Mouse (Mus musculus): Measurements from ENCODE around the gene Lrrc10. TPM values are rescaled to one million over a fixed set of nuclear protein-coding genes. Genes with fewer than 3 reads are reported as not detected.
"Not testable (repeated sequence)": the region's sequence is repeated elsewhere in the genome, so short reads cannot be mapped to it uniquely, and the experiment has no call there.

The Lrrc10 gene
- not detected for total RNA-seq (2021)
- long read RNA-seq, experiment 1, result 0 reads
- long read RNA-seq, experiment 2, result 0 reads

DNA sequence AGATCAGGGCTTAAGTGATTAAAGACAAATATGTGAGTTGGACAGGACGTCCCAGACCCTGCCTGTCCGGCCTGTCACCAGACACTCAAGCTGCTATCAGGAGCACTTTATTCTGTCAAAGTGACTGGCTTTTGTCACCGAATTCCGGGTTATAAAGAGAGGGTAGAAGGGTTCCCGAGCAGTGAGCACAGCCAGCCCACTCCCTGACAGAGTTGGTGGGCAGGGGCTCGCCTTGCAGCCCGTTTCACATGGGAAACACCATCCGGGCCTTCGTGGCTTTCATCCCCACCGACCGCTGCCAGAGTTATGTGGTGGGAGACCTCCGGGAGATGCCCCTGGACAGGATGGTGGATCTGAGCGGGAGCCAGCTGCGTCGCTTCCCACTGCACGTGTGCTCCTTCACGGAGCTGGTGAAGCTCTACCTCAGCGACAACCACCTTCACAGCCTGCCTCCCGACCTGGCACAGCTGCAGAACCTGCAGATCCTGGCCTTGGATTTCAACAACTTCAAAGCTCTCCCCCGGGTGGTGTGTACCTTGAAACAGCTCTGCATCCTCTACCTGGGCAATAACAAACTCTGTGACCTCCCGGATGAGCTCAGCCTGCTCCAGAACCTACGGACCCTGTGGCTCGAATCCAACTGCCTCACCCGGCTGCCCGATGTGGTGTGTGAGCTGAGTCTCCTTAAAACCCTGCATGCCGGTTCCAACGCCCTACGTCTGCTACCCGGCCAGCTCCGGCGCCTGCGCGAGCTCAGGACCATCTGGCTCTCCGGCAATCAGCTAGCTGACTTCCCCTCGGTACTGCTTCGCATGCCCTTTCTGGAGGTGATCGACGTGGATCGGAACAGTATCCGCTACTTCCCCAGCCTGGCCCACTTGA is at the start of gene Lrrc10:
TSS of gene Lrrc10 (plus strand) at position 167 of the 882 bp plus-strand sequence.
- DNase-seq, result no peak

DNA sequence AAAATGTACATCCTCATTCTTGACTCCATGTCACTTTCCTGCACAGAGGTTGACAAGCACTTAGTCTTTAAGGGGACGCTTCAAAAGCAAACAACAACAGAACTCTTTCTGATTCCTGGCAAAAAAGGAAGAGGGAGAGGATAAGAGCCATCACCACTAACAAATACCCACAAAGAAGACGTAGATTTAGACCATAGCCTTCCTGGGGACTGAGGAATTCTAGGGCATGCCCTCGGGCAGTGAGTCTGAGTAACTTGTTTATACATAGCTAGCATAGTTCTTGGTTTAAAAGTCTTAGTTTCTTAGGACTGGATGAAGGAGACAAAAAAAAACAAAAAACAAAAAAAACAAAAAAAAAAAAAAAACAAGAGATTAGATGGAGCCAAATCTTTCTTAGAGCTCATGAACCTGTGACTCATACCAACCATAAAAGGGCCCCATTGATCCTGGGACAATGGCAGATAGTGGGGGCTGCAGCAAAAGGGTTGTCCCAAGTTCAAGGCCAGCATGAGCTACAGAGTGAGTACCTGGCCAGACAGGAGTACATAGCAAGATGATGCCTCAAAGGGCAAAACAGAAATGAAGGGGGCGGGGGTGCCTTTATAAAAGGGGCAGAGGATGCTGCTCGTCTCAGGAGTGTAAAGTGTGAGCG is 49.4 kb upstream of the Lrrc10 start:
- no peak for DNase-seq

DNA sequence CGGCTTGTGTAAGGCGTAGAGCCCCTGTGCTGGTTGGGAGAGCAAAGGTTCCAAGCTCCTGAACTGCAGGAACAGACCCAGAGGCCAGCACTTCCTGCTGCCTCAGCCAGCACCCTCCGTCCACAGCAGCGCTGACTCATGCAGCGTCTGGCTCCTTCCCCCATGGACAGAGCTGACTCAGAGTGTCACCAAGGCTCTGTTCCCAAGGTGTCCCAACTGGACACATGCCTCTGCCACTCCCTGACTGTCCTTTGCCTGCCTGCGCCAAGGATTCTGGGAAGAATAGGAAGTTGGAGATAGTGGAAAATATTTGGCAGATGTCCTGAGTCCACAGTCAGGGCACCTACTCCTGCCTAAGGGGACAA is 48.9 kb upstream of the Lrrc10 start:
- peak; percentile 84 for DNase-seq

DNA sequence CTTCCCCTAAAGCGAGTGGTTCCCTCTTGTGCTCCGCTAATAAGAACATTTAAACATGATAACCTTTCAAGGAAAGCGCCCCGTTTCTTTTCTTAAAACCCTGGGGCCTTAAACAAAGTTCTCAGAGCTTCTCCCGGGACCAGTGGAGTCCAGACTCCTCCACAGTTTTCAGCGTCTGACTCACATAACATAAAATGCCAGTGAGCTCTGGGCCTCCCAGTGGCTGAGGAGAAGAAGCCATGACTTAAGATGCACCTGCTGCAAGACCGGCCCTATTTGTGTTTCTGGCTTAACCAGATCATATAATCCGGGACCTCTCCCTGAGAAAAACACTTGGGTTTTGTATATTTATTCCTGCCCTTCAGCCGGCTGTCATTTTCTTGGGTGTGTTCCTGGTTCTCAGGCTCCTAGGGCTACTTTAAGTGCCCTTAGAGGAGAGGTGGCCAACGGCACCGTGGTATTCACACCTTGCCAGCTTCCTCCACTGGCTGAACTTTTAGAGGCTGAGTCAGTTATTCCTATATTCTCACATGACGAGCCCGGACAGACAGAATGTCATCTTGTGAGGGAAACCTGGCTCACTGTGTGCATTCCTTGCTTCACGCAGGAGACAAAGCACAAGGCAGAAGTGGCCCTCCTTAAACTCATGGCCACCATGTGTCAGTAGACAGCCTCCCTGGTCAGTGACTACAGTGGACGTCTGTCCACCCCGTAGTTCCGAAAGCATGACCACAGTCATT is 46.3 kb upstream of the Lrrc10 start:
- DNase-seq, result peak; percentile 27

DNA sequence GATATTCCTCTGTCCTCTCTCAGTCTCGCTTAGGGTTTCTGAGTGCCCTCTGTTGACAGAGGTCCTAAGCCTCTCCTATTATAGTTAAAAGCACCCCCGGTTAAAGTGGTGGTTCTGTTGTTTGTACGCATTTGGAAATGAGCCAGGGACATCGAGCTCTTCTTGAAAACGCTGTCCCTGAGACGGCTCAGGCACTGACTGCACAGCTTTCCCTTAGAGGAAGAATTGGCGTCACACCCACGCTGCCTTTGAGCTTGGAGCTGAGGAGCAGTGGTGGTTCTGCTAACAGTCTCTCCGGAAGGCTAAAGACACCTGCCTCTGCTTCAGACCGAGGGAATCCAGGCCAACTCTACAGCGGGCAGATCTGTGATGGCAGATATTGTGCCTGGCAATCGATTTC is 44.2 kb upstream of the Lrrc10 start:
- no peak for DNase-seq

DNA sequence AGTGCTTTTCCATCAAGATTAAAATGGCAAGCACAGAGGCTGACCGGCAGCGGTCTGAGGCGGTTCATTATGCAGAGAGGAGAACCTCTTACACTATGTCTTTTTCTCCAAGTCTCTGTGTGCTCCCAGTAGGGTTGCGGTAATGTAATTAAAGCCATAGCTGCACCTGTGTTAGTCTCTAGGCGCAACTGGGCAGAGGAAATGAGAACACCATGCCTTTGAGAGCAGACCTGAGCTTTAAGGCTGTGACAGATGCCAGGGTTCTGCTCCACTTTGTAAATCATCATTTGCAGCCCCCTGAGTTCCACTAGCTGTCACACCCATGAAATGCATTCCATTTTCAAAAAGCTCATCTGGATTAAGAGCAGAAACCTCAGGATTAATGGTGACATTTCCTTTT is 40.4 kb upstream of the Lrrc10 start:
- no peak for DNase-seq

DNA sequence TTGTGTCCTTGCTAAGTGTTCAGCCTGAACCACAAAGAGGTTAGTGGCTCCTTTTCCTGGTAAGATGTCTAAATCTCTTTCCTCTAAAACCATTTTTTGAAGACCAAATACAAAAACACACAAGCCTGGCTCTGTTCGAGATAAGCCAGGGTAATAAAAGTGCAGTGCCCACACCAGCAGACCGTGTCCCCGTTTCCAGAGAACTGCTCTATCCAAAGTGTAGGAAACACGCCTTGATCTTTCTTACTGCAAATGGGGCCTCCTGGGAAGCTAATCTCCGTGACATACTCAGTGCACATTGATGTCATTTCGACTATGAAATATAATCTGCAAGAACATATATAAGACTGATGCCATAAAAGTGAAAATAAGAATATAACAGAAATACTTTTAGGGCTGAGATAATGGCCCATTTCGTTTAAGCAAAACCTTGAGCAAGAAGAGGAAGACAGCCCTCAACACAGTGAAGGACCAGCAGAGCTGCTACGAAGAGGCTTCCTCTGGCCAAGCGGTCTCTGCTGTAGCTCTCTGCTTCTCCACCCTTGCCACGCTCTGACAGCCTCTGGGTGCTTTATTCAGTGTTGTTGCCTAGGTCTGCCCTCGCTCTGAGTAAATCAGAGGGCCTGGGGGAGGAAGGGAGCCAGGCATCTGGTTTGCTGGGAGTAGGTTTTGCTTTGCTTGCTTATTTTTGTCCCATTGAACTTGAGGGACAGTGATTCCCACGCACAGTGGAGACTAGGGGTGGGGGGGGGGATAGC is 39.3 kb upstream of the Lrrc10 start:
- DNase-seq, result no peak

DNA sequence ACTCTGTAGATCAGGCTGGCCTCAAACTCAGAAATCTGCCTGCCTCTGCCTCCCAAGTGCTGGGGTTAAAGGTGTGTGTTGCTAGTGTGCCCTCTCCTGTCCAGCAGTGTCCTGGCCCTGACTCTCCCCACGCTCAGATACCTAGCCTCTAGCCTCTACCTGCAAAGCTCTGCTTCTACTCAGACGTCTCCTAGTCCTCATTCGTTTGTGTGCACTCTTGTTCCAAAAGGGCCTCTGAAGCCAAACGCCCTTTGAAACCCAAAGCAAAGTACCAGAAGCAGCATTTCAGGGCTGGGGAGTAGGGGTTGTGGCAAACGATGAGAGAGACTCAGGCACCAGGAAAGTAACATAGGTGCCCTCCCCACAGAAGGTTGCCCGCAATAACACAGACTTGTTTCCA is 35.5 kb upstream of the Lrrc10 start:
- DNase-seq, result no peak

DNA sequence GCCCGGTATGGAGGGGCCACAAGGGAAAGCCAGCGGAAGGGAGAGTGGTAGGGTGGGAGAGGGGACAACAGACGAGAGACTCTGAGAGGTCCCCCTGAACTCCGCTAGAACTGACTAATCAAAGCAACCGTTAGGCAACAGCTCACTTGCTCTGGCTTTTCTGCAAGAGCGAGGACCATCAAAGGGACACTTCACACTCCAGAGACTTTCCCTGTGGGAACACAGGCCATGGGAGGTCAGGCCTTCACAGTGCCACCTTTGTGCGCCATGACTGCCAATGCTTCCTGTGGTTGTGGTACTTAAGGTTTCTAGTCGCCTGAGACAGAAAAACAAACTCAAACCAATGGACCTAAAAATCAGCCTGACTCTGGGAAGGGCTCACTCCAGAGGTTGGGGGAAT is 34.1 kb upstream of the Lrrc10 start:
- DNase-seq, result no peak

DNA sequence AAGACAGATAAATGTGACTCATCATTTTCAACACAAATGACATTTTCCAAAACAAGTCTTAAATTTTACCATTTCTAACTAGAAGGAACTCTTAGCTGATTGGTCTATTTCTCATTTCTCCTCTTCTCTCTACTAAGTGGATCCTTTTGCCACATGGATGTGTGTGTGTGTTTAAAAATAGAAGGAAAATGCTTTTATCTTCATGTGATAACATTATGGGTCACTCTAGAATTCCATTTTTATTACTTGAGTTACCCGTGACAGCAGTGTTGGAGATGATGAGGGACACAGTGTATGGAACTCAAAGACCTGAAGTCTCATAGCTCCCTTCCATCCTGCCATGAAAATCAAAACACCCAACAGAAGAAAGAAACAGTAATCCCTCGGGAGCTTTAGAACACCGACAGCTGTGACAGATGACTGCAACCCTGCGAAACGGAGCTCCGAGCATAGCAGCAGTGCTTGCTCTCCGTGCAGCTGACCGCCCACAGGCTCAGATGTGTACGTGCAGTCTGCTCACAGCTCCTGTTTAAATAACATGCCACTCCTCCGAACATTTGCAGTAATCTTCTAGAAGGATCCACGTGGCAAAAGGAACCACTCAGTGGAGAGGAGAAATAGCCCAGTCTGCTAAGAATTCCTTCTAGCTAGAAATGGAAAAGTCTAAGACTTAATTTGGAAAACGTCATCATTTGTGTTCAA is 31.3 kb upstream of the Lrrc10 start:
- DNase-seq, result no peak

DNA sequence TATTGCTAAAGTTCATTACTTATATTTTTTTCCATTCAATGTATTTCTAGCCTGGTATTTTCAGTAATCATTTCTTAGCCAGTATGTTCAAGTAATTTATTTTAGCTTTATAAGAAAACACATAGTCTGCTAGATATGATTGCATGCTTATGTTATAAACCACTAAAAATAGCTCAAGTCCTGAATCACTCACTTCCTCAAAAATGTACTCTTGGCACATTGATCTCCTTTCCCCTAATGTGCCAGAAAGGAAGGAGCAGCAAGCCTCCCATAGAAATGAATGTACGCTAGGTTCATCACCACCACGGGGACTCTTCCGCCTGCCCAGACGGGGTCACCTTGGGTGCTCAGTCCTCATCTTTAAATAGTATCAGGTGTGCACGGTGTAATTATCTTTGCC is 30.6 kb upstream of the Lrrc10 start:
- no peak for DNase-seq

DNA sequence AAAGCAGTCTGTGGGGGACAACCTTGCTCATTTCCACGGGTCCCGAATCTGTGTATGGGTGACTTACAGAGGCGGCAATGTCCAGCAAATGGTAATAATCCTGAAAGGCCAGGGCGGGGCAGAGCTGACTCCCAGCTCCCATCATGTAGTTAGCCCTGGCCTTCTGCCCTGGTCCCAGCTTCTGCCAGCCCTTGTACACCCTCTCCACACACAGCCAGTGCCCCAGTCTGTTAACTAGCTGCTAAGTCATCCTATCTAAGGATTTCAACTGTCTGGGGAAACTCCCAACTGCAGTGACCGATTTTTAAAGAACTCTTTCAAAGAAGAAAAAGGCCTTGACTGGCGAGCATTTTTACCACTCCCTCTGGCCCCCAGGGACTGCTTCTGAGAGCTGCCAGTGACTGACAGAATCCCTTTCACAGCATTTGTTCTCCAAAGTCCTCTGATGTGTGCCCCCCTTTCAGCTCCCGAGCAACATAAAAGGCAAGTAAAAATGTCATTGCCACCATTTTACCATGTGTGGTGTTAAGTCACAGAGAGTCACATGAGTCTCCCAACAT is 26.8 kb upstream of the Lrrc10 start:
- DNase-seq, result peak; percentile 57

DNA sequence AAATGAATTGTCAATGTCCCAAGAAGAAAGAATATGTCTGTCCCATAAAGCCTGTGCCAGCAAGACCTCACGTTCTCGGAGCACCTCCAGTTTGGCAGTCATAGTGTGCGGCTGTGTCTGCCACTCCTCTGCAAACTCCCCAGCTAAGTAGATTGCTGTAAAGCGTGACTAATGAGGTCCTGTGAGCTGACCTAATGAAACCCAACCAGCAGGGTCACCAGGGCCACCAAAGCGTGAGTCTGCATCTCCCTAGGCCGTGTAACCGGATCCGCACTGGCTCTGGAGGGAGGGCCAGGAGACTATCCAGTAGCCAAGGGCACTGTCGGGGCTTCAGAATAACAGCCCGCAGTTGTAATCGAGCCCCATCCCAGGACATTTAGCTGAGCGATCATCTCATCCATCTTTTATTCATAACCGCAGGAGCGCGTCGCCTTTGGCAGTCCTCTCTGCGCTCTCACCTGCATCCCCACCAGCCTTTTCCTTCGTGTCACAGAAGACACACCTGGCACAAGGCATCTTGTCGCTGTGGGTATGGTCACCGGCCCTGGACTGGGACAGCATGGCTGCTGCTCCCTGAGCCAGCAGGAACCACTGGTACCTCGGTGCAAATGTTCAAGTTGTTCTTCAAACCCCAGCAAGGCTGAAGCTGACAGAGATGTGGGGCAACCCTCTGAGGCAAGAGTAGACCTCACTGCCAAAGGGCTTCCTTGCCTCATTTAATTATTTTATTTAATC is 24.0 kb upstream of the Lrrc10 start:
- peak; percentile 80 for DNase-seq

DNA sequence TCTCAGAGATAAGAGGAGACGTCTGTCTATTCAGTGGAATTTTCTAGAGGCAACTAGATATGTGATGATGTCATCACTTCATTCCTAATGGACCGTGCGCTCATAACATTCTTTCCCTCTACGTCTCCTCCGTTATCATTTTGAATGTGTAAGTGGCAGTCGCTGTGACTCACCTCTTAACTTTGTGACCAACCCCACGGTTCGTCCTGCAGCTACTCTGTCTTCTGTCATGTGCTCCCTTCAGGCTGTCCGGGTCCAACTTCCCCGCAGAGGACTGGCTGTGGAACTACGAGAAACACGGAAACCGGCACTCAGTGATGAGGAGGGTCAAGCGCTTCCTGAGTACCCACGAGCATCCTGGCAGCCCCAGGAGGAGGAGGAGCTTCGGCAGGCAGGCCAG is 21.4 kb upstream of the Lrrc10 start:
- DNase-seq, result no peak

DNA sequence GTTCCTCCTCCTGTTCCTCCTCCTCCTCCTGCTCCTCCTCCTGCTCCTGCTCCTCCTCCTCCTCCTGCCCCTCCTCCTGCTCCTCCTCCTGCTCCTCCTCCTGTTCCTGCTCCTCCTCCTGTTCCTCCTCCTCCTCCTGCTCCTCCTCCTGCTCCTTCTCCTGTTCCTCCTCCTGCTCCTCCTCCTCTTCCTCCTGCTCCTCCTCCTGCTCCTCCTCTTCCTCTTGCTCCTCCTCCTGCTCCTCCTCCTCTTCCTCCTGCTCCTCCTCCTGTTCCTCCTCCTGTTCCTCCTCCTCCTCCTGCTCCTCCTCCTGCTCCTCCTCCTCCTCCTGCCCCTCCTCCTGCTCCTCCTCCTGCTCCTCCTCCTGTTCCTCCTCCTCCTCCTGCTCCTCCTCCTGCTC is 19.4 kb upstream of the Lrrc10 start:
- not testable (repeated sequence) for DNase-seq

DNA sequence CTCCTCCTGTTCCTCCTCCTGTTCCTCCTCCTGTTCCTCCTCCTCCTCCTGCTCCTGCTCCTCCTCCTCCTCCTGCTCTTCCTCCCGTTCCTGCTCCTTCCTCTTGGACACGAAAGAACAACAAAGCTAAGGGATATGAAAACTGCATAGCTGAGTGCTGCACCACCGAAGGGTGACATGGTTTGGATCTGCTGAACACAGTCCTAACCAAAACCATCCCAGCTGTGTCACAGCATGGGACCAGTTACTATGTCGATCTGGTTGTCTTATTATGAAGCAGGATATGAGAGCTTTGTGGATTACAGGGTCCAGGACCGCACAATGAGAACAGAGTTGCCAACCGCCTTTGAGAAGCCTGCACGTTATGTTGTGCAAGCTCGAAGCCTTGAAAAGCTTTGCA is 19.0 kb upstream of the Lrrc10 start:
- no peak for DNase-seq

DNA sequence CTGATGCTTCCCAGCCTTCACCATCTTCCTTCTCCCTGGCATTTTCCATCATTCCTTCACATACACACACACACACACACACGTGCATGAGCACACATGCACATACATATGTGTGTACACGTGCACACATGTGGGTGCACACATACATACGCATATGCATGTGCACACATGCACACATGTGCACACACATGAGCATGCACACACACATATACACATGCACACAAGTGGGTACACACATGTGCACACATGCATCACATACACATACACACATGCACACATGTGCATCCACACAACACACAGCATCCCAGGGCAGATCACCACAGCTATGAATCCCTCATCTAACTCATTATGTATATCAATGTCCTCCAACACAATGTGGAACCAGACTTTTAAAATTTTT is 14.0 kb upstream of the Lrrc10 start:
- no peak for DNase-seq

DNA sequence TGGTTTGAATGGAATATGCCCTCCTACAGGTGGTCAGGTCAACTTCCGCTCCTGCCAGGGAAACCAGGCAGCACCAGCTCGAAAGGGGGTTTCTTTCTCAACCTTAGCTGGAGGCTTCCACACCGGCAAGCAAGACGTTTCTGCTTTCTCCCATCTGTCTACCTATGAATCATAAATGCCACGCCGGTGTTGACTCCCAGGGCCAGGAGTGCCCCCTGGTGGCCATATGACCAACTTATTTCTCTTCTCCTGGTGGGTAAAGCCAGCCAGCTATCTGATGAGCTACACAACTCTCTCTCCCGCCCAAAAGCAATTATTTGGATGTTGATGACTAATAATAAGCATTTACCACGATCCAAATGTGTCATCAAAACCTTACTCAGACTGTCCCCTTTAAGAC is 11.4 kb upstream of the Lrrc10 start:
- peak; percentile 65 for DNase-seq

DNA sequence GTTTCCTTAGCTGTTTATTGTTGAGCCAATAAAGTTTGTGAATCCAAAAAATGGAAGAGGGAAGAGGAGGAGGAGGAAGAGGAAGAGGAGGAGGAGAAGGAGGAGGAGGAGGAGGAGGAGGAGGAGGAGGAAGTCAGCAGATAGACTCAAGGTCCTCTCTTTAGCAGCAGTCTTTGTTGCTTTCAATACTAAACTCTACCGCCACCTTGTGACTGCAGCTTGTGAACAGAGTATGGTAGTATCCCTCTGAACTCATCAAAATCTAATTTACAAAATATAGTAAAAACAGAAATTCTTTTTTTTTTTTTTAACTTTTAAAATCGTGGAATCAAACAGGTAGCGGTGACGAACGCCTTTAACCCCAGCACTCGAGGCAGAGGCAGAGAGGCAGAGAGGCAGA is 4.8 kb upstream of the Lrrc10 start:
- DNase-seq, result no peak

DNA sequence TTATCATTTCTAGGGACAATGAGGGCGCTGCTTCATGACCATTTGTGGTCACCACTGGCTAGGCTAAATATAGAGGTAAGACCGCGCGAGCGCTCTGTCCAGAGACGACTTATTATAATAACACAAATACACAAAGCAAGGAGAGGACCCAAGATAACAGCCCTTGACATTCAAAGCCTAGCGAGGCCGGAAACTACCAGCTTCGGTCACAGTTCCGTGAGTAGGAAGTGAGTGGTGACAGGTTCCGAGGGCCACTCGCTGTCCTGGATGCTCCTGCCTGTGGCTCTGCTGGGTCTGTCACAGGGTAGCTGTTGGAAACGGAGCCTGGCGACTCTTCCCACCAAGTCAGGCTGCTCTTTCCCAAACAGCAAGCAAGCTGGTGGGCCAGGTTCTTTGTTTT is 2.8 kb upstream of the Lrrc10 start:
- no peak for DNase-seq

Data from gastrocnemius, postnatal 25 days (tissue).